Mouse (Mus musculus) myocyte (in vitro differentiated cells): ENCODE data around the gene Nek8. TPM values are rescaled to one million over a fixed set of nuclear protein-coding genes. Genes with fewer than 3 reads are reported as not detected.

ENCODE experiments used
- H3K27me3 ChIP-seq: one replicate; pipeline ENCODE4 v1.6.1; 2011; ENCODE audit not compliant: control insufficient read depth, insufficient read depth, insufficient read length
- H3K36me3 ChIP-seq: one replicate; pipeline ENCODE4 v1.6.1; 2011; ENCODE audit not compliant: control insufficient read depth, insufficient read depth
- H3K4me2 ChIP-seq: one replicate; pipeline ENCODE4 v1.6.1; 2011; ENCODE audit warnings: low read depth, control low read depth
- H3K4me3 ChIP-seq: one replicate; pipeline ENCODE4 v1.5.1; 2011; ENCODE audit warnings: mild to moderate bottlenecking, control low read depth, moderate library complexity
- H3K79me2 ChIP-seq: one replicate; pipeline ENCODE4 v1.6.1; 2011; ENCODE audit not compliant: control insufficient read depth, insufficient read depth
- H3ac ChIP-seq: one replicate; pipeline ENCODE4 v1.6.1; 2011; ENCODE audit not compliant: control insufficient read depth, insufficient read length
- CEBPB ChIP-seq: IDR thresholded peaks from 2 replicates; pipeline ENCODE4 v1.6.1; 2011; ENCODE audit warnings: mild to moderate bottlenecking, moderate library complexity; ENCODE audit not compliant: poor library complexity, insufficient read depth, severe bottlenecking
- E2F4 ChIP-seq: IDR thresholded peaks from one replicate; pipeline ENCODE4 v1.6.1; 2011; ENCODE audit warnings: mild to moderate bottlenecking, control low read depth, moderate library complexity; ENCODE audit not compliant: insufficient read depth
- MAX ChIP-seq: IDR thresholded peaks from one replicate; pipeline ENCODE4 v1.6.1; 2011; ENCODE audit warnings: low read depth, mild to moderate bottlenecking, control low read depth
- MYOD1 ChIP-seq, 3 experiments: IDR thresholded peaks; one replicate each; pipeline ENCODE4 v1.6.1; 2011; ENCODE audit warnings: control low read depth in 2 of 3, low read depth in 2 of 3, mild to moderate bottlenecking in 2 of 3, moderate library complexity in 1 of 3; ENCODE audit not compliant: insufficient read length in 2 of 3, control insufficient read depth in 1 of 3
- MYOG ChIP-seq, 3 experiments: IDR thresholded peaks; one replicate each; pipeline ENCODE4 v1.6.1; 2011; ENCODE audit warnings: control low read depth in 2 of 3, low read depth in 2 of 3, mild to moderate bottlenecking in 2 of 3; ENCODE audit not compliant: insufficient read length in 2 of 3, control insufficient read depth in 1 of 3, insufficient read depth in 1 of 3
- POLR2A ChIP-seq: IDR thresholded peaks from one replicate; pipeline ENCODE4 v1.6.1; 2011; ENCODE audit warnings: low read depth, mild to moderate bottlenecking, control low read depth, moderate library complexity; ENCODE audit not compliant: insufficient read length
- POLR2AphosphoS2 ChIP-seq: IDR thresholded peaks from one replicate; pipeline ENCODE4 v1.6.1; 2011; ENCODE audit warnings: low read depth, control low read depth; ENCODE audit not compliant: insufficient read length
- REST ChIP-seq: IDR thresholded peaks from one replicate; pipeline ENCODE4 v1.6.1; 2011; ENCODE audit warnings: mild to moderate bottlenecking, control low read depth, moderate library complexity; ENCODE audit not compliant: insufficient read depth, insufficient read length
- SRF ChIP-seq: IDR thresholded peaks from one replicate; pipeline ENCODE4 v1.6.1; 2011; ENCODE audit warnings: low read depth; ENCODE audit not compliant: control insufficient read depth, insufficient read length
- TCF12 ChIP-seq: IDR thresholded peaks from one replicate; pipeline ENCODE4 v1.6.1; 2011; ENCODE audit warnings: mild to moderate bottlenecking, control low read depth; ENCODE audit not compliant: poor library complexity, insufficient read depth, severe bottlenecking
- TCF3 ChIP-seq: IDR thresholded peaks from one replicate; pipeline ENCODE4 v1.6.1; 2011; ENCODE audit warnings: low read depth, control low read depth; ENCODE audit not compliant: insufficient read length
- USF1 ChIP-seq: IDR thresholded peaks from one replicate; pipeline ENCODE4 v1.6.1; 2011; ENCODE audit warnings: low read depth, mild to moderate bottlenecking, control low read depth, moderate library complexity
- polyA plus RNA-seq: library from polyadenylated mRNA; unstranded; fragments of >200 nt; fragmentation: generic; extraction: Trizol; gene quantifications from one replicate; pipeline ENCODE4 v1.2.1, GENCODE M21; 2012; ENCODE audit warnings: missing spikeins

Gene Nek8
- polyA plus RNA-seq, 1 experiment, result 9.6 TPM

DNA sequence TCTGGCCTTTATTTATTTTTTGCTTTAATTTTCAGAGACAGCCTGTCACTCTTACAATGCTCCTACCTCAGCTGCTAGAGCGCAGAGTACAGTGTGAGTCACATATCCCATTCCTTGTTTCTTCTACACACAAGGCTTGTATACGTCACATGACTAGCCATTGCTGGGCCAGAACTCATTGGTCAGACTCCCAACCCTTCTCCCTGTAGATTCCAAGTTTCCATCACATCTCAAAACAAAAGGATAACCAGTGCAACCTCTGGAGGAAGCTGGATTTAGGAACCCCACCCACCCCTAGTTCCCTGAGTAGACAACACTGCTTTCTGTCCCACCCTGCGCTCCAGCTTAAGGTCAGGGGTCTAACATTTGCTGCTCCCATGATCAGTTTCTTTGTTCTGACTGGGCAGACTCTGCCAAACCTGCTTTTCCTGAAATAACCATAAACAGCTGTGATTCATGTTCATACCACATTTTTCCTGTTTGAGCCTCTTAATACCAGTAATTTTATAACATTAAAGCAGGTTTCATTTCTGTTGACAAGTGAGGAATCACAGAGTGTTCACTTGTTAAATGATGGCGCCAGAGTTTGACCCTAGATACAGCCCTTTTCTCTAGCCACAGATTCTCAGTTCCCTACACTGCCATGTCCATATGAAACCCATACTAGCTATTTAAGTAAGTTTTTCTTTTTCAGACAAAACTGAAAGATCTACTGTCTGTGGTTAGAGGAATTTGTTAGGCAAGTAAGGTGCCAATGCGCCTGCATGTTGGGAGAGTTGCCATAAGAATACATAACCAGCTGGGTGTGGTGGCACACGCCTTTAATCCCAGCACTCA is 29.6 kb downstream of the Nek8 start:
- peaks cover 6% of the 10 kb centered on the region for H3K79me2 ChIP-seq
- no peak overlapping the region for H3K4me2 ChIP-seq
- H3K36me3 ChIP-seq, result peaks cover 7% of the 10 kb centered on the region
- no peak overlapping the region for H3ac ChIP-seq
- H3K27me3 ChIP-seq, result no peaks in the 10 kb centered on the region
- TF ChIP-seq MYOD1 (IDR thresholded peaks at IDR 0.05; ENCODE audit: control insufficient read depth in 1 of 3, insufficient read length in 2 of 3, low read depth in 2 of 3) (no peak), MYOG (IDR thresholded peaks at IDR 0.05; ENCODE audit: control insufficient read depth in 1 of 3, insufficient read depth in 1 of 3, insufficient read length in 2 of 3, low read depth in 2 of 3) (no peak), SRF (no peak), E2F4 (no peak), USF1 (no peak), MAX (no peak), REST (no peak), POLR2AphosphoS2 (no peak), POLR2A (no peak), TCF3 (no peak), CEBPB (no peak), TCF12 (no peak)
- no peak overlapping the region for H3K4me3 ChIP-seq

- Histone ChIP-seq H3ac (no peak overlapping the region), H3K27me3 (no peaks in the 10 kb centered on the region), H3K79me2 (peaks cover 9% of the 10 kb centered on the region), H3K4me2 (no peak overlapping the region), H3K36me3 (peaks cover 7% of the 10 kb centered on the region), H3K4me3 (no peak overlapping the region)
- no peak for TF ChIP-seq SRF
- TF ChIP-seq TCF12, result no peak
- no peak for TF ChIP-seq CEBPB
- TF ChIP-seq USF1, result no peak
- TF ChIP-seq TCF3, result no peak
Measured at GRCm38 (mm10) chr11:78146168-78146567, 30.3 kb downstream of the Nek8 start.

DNA sequence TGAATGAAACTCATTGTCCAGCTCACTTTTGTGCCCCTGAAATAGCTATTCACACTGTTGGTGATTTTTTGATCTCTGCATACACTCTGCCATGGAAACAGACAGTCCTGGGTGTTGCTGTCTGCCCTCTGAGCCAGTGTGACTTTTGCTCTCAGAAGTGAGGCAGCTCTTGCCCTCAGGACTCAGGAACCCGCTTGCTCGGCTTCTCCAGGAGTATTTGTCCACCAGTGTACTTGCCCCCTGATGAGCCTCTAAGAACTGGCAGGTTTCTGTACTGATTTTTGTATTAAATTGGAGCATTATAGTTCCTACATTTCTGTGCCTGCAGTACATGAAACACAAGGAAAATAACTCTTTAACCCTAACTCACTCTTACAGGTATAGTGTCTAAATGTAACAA is 33.0 kb downstream of the Nek8 start:
- H3K4me2 ChIP-seq, result no peak overlapping the region
- no peak overlapping the region for H3K4me3 ChIP-seq
- no peaks in the 10 kb centered on the region for H3K27me3 ChIP-seq
- H3ac ChIP-seq, result no peak overlapping the region
- peaks cover 33% of the 10 kb centered on the region for H3K79me2 ChIP-seq
- peaks cover 7% of the 10 kb centered on the region for H3K36me3 ChIP-seq
- no peak for TF ChIP-seq SRF
- no peak for TF ChIP-seq TCF3
- TF ChIP-seq MYOD1 (IDR thresholded peaks at IDR 0.05; ENCODE audit: control insufficient read depth in 1 of 3, insufficient read length in 2 of 3, low read depth in 2 of 3), result no peak
- no peak for TF ChIP-seq E2F4
- no peak for TF ChIP-seq MAX
- no peak for TF ChIP-seq POLR2AphosphoS2
- TF ChIP-seq TCF12, result no peak
- no peak for TF ChIP-seq MYOG (IDR thresholded peaks at IDR 0.05; ENCODE audit: control insufficient read depth in 1 of 3, insufficient read depth in 1 of 3, insufficient read length in 2 of 3, low read depth in 2 of 3)
- TF ChIP-seq CEBPB, result no peak
- no peak for TF ChIP-seq USF1
- TF ChIP-seq REST, result no peak

- Histone ChIP-seq H3K36me3 (peaks cover 9% of the 10 kb centered on the region), H3K27me3 (no peaks in the 10 kb centered on the region), H3K4me3 (no peak overlapping the region), H3K79me2 (peaks cover 58% of the 10 kb centered on the region), H3K4me2 (no peak overlapping the region), H3ac (no peak overlapping the region)
- no peak for TF ChIP-seq MAX
- no peak for TF ChIP-seq MYOD1 (IDR thresholded peaks at IDR 0.05; ENCODE audit: control insufficient read depth in 1 of 3, insufficient read length in 2 of 3, low read depth in 2 of 3)
- no peak for TF ChIP-seq SRF
- no peak for TF ChIP-seq POLR2AphosphoS2
- no peak for TF ChIP-seq POLR2A
- TF ChIP-seq E2F4, result no peak
- no peak for TF ChIP-seq USF1
- TF ChIP-seq MYOG (IDR thresholded peaks at IDR 0.05; ENCODE audit: control insufficient read depth in 1 of 3, insufficient read depth in 1 of 3, insufficient read length in 2 of 3, low read depth in 2 of 3), result no peak
- TF ChIP-seq CEBPB, result no peak
- no peak for TF ChIP-seq TCF12
- no peak for TF ChIP-seq REST
- no peak for TF ChIP-seq TCF3
Measured at GRCm38 (mm10) chr11:78140665-78141064, 35.8 kb downstream of the Nek8 start.

DNA sequence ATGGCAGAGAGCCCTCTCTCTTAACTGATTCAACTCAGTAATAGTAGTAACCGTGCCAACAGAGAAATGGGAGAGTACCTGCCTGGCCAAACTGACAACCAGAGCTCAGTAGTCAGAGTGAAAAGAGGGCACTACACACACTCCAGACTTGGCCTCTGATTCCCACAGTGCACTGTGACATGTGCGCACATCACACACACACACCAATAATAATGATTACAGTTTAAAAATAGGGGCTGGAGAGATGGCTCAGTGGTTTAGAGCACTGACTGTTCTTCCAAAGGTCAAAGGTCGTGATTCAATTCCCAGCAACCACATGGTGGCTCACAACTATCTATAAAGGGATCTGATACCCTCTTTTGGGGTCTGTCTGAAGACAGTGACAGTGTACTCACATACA is 38.5 kb downstream of the Nek8 start:
- H3ac ChIP-seq, result no peak overlapping the region
- H3K27me3 ChIP-seq, result no peaks in the 10 kb centered on the region
- no peak overlapping the region for H3K4me2 ChIP-seq
- TF ChIP-seq USF1 (no peak), MYOD1 (IDR thresholded peaks at IDR 0.05; ENCODE audit: control insufficient read depth in 1 of 3, insufficient read length in 2 of 3, low read depth in 2 of 3) (no peak), REST (no peak)
- H3K79me2 ChIP-seq, result peaks cover 79% of the 10 kb centered on the region
- peaks cover 6% of the 10 kb centered on the region for H3K36me3 ChIP-seq
- H3K4me3 ChIP-seq, result no peak overlapping the region
